ENCODE assay signal across 16 mouse cellular contexts in genomic region chr4:101164189-101164588, GRCm38 (mm10).
"Had no signal": no experiment of that assay in that cellular context is flagged by ENCODE, and none has a peak within 500 bp of the region (broad histone marks: within the 10 kb centered on the region; RNA-seq: fewer than 3 reads in every experiment).

No protein-coding gene starts in this region.

- H3K4me3 ChIP-seq: megakaryocyte, embryonic 14.5 days; midbrain, embryonic 13.5 days; midbrain, embryonic 15.5 days; neural tube, embryonic 12.5 days; stomach, embryonic 15.5 days had no signal

- H3K9ac ChIP-seq: liver, embryonic 14.5 days; lung, embryonic 14.5 days; midbrain, embryonic 13.5 days; midbrain, embryonic 15.5 days; neural tube, embryonic 12.5 days; stomach, embryonic 15.5 days had no signal

- H3K27me3 ChIP-seq: megakaryocyte, embryonic 14.5 days; midbrain, embryonic 13.5 days; midbrain, embryonic 15.5 days; neural tube, embryonic 12.5 days; stomach, embryonic 15.5 days had no signal

- DNase-seq: lung, adult 18-20 months; lung, embryonic 14.5 days; lung, postnatal 10 days; lung, postnatal 36 days; right cerebral cortex, postnatal 14 days; thymus, adult 2 months; thymus, postnatal 25 days; thymus, postnatal 4 days had no signal

- H3K4me1 ChIP-seq: midbrain, embryonic 13.5 days; midbrain, embryonic 15.5 days; neural tube, embryonic 12.5 days; stomach, embryonic 15.5 days had no signal

- H3K27ac ChIP-seq: liver, embryonic 14.5 days; macrophage; midbrain, embryonic 13.5 days; midbrain, embryonic 15.5 days; neural tube, embryonic 12.5 days; stomach, embryonic 15.5 days; stomach, postnatal 0 days had no signal
